Mouse (Mus musculus): ENCODE measurements at regions not wholly inside any gene's neighbourhood (a gene's known extent, or its start where the extent isn't known, plus 50 kb on each side); places are given as distances from the start of the nearest gene placed in this dataset.
A peak's percentile ranks its signal among the peaks of the same experiment; 100 is the strongest.

- Histone ChIP-seq H3K4me1 (replicated peaks) (no peaks in the 10 kb centered on the region), H3K36me3 (no peaks in the 10 kb centered on the region), H3K9me3 (no peaks in the 10 kb centered on the region), H3K27ac (no peak overlapping the region), H3K27me3 (ENCODE audit: insufficient read depth, poor library complexity, severe bottlenecking) (no peaks in the 10 kb centered on the region), H3K4me3 (no peak overlapping the region)
- WGBS = 89% methylated on average over 4 of the region's 4 CpGs
- DNase-seq (ENCODE audit: low spot score) = no peak
Observed at GRCm38 (mm10) chr9:113433424-113433823, 274.6 kb downstream of the Pdcd6ip start.

- 89% methylated on average over 9 of the region's 9 CpGs for WGBS
- no peaks in the 10 kb centered on the region for H3K9me3 ChIP-seq
- no peak overlapping the region for H3K27ac ChIP-seq
- no peaks in the 10 kb centered on the region for H3K4me1 ChIP-seq (replicated peaks)
- H3K36me3 ChIP-seq = no peaks in the 10 kb centered on the region
- no peak overlapping the region for H3K4me3 ChIP-seq
- no peak for DNase-seq (ENCODE audit: low spot score)
- no peaks in the 10 kb centered on the region for H3K27me3 ChIP-seq (ENCODE audit: insufficient read depth, poor library complexity, severe bottlenecking)
Observed at GRCm38 (mm10) chr9:113432601-113433179, 275.4 kb downstream of the Pdcd6ip start.

- no peak overlapping the region for H3K4me3 ChIP-seq
- no peaks in the 10 kb centered on the region for H3K4me1 ChIP-seq (replicated peaks)
- WGBS = 87% methylated on average over 4 of the region's 4 CpGs
- H3K27ac ChIP-seq = no peak overlapping the region
- no peaks in the 10 kb centered on the region for H3K27me3 ChIP-seq (ENCODE audit: insufficient read depth, poor library complexity, severe bottlenecking)
- no peak for DNase-seq (ENCODE audit: low spot score)
- H3K9me3 ChIP-seq = no peaks in the 10 kb centered on the region
- H3K36me3 ChIP-seq = no peaks in the 10 kb centered on the region
Observed at GRCm38 (mm10) chr9:113430411-113430810, 277.6 kb downstream of the Pdcd6ip start.

GRCm38 (mm10) chr9:113427281-113427680 is 280.8 kb downstream of the Pdcd6ip start:
- WGBS = 82% methylated on average over 4 of the region's 4 CpGs
- no peak for DNase-seq (ENCODE audit: low spot score)
- Histone ChIP-seq H3K27ac (no peak overlapping the region), H3K36me3 (no peaks in the 10 kb centered on the region), H3K4me3 (no peak overlapping the region), H3K4me1 (replicated peaks) (no peaks in the 10 kb centered on the region), H3K9me3 (no peaks in the 10 kb centered on the region), H3K27me3 (ENCODE audit: insufficient read depth, poor library complexity, severe bottlenecking) (no peaks in the 10 kb centered on the region)

- WGBS = 95% methylated on average over 15 of the region's 15 CpGs
- no peak for DNase-seq (ENCODE audit: low spot score)
- H3K27ac ChIP-seq = no peak overlapping the region
- H3K27me3 ChIP-seq (ENCODE audit: insufficient read depth, poor library complexity, severe bottlenecking) = no peaks in the 10 kb centered on the region
- no peaks in the 10 kb centered on the region for H3K36me3 ChIP-seq
- no peaks in the 10 kb centered on the region for H3K4me1 ChIP-seq (replicated peaks)
- H3K9me3 ChIP-seq = no peaks in the 10 kb centered on the region
- no peak overlapping the region for H3K4me3 ChIP-seq
Observed at GRCm38 (mm10) chr9:113426324-113426723, 281.7 kb downstream of the Pdcd6ip start.

- Histone ChIP-seq H3K9me3 (no peaks in the 10 kb centered on the region), H3K27ac (no peak overlapping the region), H3K27me3 (ENCODE audit: insufficient read depth, poor library complexity, severe bottlenecking) (no peaks in the 10 kb centered on the region), H3K4me1 (replicated peaks) (no peaks in the 10 kb centered on the region; the same call in 1 of the 2 replicates), H3K4me3 (no peak overlapping the region), H3K36me3 (no peaks in the 10 kb centered on the region)
- no peak for DNase-seq (ENCODE audit: low spot score)
Observed at GRCm38 (mm10) chr9:113421645-113422044, 286.4 kb downstream of the Pdcd6ip start.

GRCm38 (mm10) chr9:113421121-113421520 is 286.9 kb downstream of the Pdcd6ip start:
- WGBS = 92% methylated on average over 7 of the region's 7 CpGs
- Histone ChIP-seq H3K27ac (no peak overlapping the region), H3K4me3 (no peak overlapping the region), H3K4me1 (replicated peaks) (peaks cover 5% of the 10 kb centered on the region; the same call in 1 of the 2 replicates), H3K36me3 (no peaks in the 10 kb centered on the region), H3K27me3 (ENCODE audit: insufficient read depth, poor library complexity, severe bottlenecking) (no peaks in the 10 kb centered on the region), H3K9me3 (no peaks in the 10 kb centered on the region)
- no peak for DNase-seq (ENCODE audit: low spot score)

- H3K9me3 ChIP-seq = no peaks in the 10 kb centered on the region
- WGBS = 100% methylated on average over 1 of the region's 1 CpGs
- H3K36me3 ChIP-seq = no peaks in the 10 kb centered on the region
- no peak overlapping the region for H3K27ac ChIP-seq
- DNase-seq (ENCODE audit: low spot score) = no peak
- H3K4me3 ChIP-seq = no peak overlapping the region
- H3K4me1 ChIP-seq (replicated peaks) = peaks cover 16% of the 10 kb centered on the region
- no peaks in the 10 kb centered on the region for H3K27me3 ChIP-seq (ENCODE audit: insufficient read depth, poor library complexity, severe bottlenecking)
Observed at GRCm38 (mm10) chr9:113419801-113420200, 288.3 kb downstream of the Pdcd6ip start.

GRCm38 (mm10) chr9:113417106-113417505 is 291.0 kb downstream of the Pdcd6ip start:
- 89% methylated on average over 3 of the region's 3 CpGs for WGBS
- DNase-seq (ENCODE audit: low spot score) = no peak
- Histone ChIP-seq H3K9me3 (no peaks in the 10 kb centered on the region), H3K36me3 (no peaks in the 10 kb centered on the region), H3K4me1 (replicated peaks) (peaks cover 16% of the 10 kb centered on the region), H3K4me3 (no peak overlapping the region), H3K27ac (no peak overlapping the region), H3K27me3 (ENCODE audit: insufficient read depth, poor library complexity, severe bottlenecking) (no peaks in the 10 kb centered on the region)

- no peak overlapping the region for H3K4me3 ChIP-seq
- H3K4me1 ChIP-seq (replicated peaks) = peaks cover 16% of the 10 kb centered on the region
- H3K36me3 ChIP-seq = no peaks in the 10 kb centered on the region
- peak overlapping the region; percentile 57 for H3K27ac ChIP-seq
- H3K9me3 ChIP-seq = no peaks in the 10 kb centered on the region
- 31% methylated on average over 5 of the region's 5 CpGs for WGBS
- H3K27me3 ChIP-seq (ENCODE audit: insufficient read depth, poor library complexity, severe bottlenecking) = no peaks in the 10 kb centered on the region
- DNase-seq (ENCODE audit: low spot score) = peak; percentile 16
Observed at GRCm38 (mm10) chr9:113415511-113415931, 292.5 kb downstream of the Pdcd6ip start.

GRCm38 (mm10) chr9:113414690-113415089 is 293.4 kb downstream of the Pdcd6ip start:
- no peaks in the 10 kb centered on the region for H3K9me3 ChIP-seq
- no peaks in the 10 kb centered on the region for H3K36me3 ChIP-seq
- 78% methylated on average over 1 of the region's 1 CpGs for WGBS
- H3K4me3 ChIP-seq = no peak overlapping the region
- H3K27me3 ChIP-seq (ENCODE audit: insufficient read depth, poor library complexity, severe bottlenecking) = no peaks in the 10 kb centered on the region
- DNase-seq (ENCODE audit: low spot score) = no peak
- H3K27ac ChIP-seq = no peak overlapping the region
- H3K4me1 ChIP-seq (replicated peaks) = peaks cover 16% of the 10 kb centered on the region

- no peaks in the 10 kb centered on the region for H3K27me3 ChIP-seq (ENCODE audit: insufficient read depth, poor library complexity, severe bottlenecking)
- no peak overlapping the region for H3K4me3 ChIP-seq
- WGBS = 88% methylated on average over 3 of the region's 3 CpGs
- H3K4me1 ChIP-seq (replicated peaks) = peaks cover 16% of the 10 kb centered on the region
- H3K9me3 ChIP-seq = no peaks in the 10 kb centered on the region
- DNase-seq (ENCODE audit: low spot score) = no peak
- H3K36me3 ChIP-seq = no peaks in the 10 kb centered on the region
- H3K27ac ChIP-seq = no peak overlapping the region
Observed at GRCm38 (mm10) chr9:113413851-113414250, 294.2 kb downstream of the Pdcd6ip start.

- no peak overlapping the region for H3K27ac ChIP-seq
- no peak for DNase-seq (ENCODE audit: low spot score)
Observed at GRCm38 (mm10) chr9:113411638-113412037, 296.4 kb downstream of the Pdcd6ip start.

GRCm38 (mm10) chr9:113408521-113408920 is 299.5 kb downstream of the Pdcd6ip start:
- Histone ChIP-seq H3K4me3 (no peak overlapping the region), H3K9me3 (no peaks in the 10 kb centered on the region), H3K36me3 (no peaks in the 10 kb centered on the region), H3K4me1 (replicated peaks) (no peaks in the 10 kb centered on the region), H3K27ac (no peak overlapping the region), H3K27me3 (ENCODE audit: insufficient read depth, poor library complexity, severe bottlenecking) (no peaks in the 10 kb centered on the region)
- 90% methylated on average over 4 of the region's 4 CpGs for WGBS
- DNase-seq (ENCODE audit: low spot score) = no peak

More at GRCm38 (mm10) chr9:113411638-113412037, 296.4 kb downstream of the Pdcd6ip start:
- no peaks in the 10 kb centered on the region for H3K36me3 ChIP-seq
- H3K4me3 ChIP-seq = no peak overlapping the region
- H3K4me1 ChIP-seq (replicated peaks) = peaks cover 16% of the 10 kb centered on the region
- no peaks in the 10 kb centered on the region for H3K9me3 ChIP-seq
- no peaks in the 10 kb centered on the region for H3K27me3 ChIP-seq (ENCODE audit: insufficient read depth, poor library complexity, severe bottlenecking)
- 90% methylated on average over 4 of the region's 4 CpGs for WGBS
